Mouse (Mus musculus) stomach, embryonic 15.5 days (tissue): ENCODE measurements around the gene Pdk3. TPM values are rescaled to one million over a fixed set of nuclear protein-coding genes. Genes with fewer than 3 reads are reported as not detected.
A peak's percentile ranks its signal among the peaks of the same experiment; 100 is the strongest.

Experiments used
- ATAC-seq: fragments of 200-750 bp; cut with Nextera tagmentation; 2 replicates; pipeline ENCODE4 v1.8.0; 2017; ENCODE audit warnings: low read depth, moderate number of reproducible peaks, moderate TSS enrichment; ENCODE audit not compliant: insufficient read depth, low FRiP score
- H3K27ac ChIP-seq: fragments of 300-500 bp; sonication (generic); 2 replicates; pipeline ENCODE4 v1.5.1; 2015; ENCODE audit warnings: mild to moderate bottlenecking, inconsistent platforms
- H3K27me3 ChIP-seq: fragments of 300-500 bp; sonication (generic); replicated peaks from 2 replicates; pipeline ENCODE4 v1.6.1; 2015; ENCODE audit warnings: inconsistent platforms
- H3K36me3 ChIP-seq: fragments of 300-500 bp; sonication (generic); 2 replicates; pipeline ENCODE4 v1.6.1; 2015; ENCODE audit warnings: inconsistent platforms
- H3K4me1 ChIP-seq: fragments of 300-500 bp; sonication (generic); 2 replicates; pipeline ENCODE4 v1.6.1; 2015; ENCODE audit warnings: inconsistent platforms
- H3K4me2 ChIP-seq: fragments of 300-500 bp; sonication (generic); 2 replicates; pipeline ENCODE4 v1.6.1; 2015; ENCODE audit warnings: mild to moderate bottlenecking, inconsistent platforms
- H3K4me3 ChIP-seq: fragments of 300-500 bp; sonication (generic); replicated peaks from 2 replicates; pipeline ENCODE4 v1.5.1; 2015; ENCODE audit warnings: inconsistent platforms
- H3K9ac ChIP-seq: fragments of 300-500 bp; sonication (generic); 2 replicates; pipeline ENCODE4 v1.6.1; 2015; ENCODE audit warnings: inconsistent platforms
- H3K9me3 ChIP-seq: fragments of 300-500 bp; sonication (generic); 2 replicates; pipeline ENCODE4 v1.6.1; 2016; ENCODE audit warnings: inconsistent platforms
- WGBS: fragments of 180-500 bp; shearing (Covaris S2); methylation state at CpG from one replicate; pipeline ENCODE4 v1.1.7; 2015; 5-methylcytosine and 5-hydroxymethylcytosine counted together
- polyA plus RNA-seq: library from polyadenylated mRNA; unstranded; fragments of >200 nt; fragmentation: Nextera tagmentation; extraction: Ambion mirVana; gene quantifications from 2 replicates; pipeline ENCODE4 v1.2.1, GENCODE M21; 2015

Gene Pdk3
- polyA plus RNA-seq: 53.1 and 54.6 TPM in 2 replicates

- no peaks in the 10 kb centered on the region for H3K27me3 ChIP-seq
- peak within 1 kb of the TSS; percentile 39 for H3K9ac ChIP-seq
- 14% methylated on average over 67 of the region's 68 CpGs for WGBS
- H3K36me3 ChIP-seq: no peaks in the 10 kb centered on the region
- no peaks in the 10 kb centered on the region for H3K4me1 ChIP-seq
- peak within 1 kb of the TSS; percentile 57 for H3K4me3 ChIP-seq
- H3K9me3 ChIP-seq: no peaks in the 10 kb centered on the region
- H3K27ac ChIP-seq: peak within 1 kb of the TSS; percentile 87
- ATAC-seq: peak; percentile 94
- peak within 1 kb of the TSS; percentile 47 for H3K4me2 ChIP-seq
Measured at GRCm38 (mm10) chrX:93831561-93832336, at the start of gene Pdk3. Pdk3 (minus strand) TSS chrX:93832201.

GRCm38 (mm10) chrX:93877634-93878016, 45.6 kb upstream of the Pdk3 start:
- ATAC-seq: no peak
- Histone ChIP-seq H3K27me3 (no peaks in the 10 kb centered on the region), H3K36me3 (no peaks in the 10 kb centered on the region), H3K4me3 (no peak overlapping the region), H3K9ac (no peak overlapping the region), H3K27ac (no peak overlapping the region), H3K4me1 (no peaks in the 10 kb centered on the region), H3K4me2 (no peak overlapping the region), H3K9me3 (no peaks in the 10 kb centered on the region)
- WGBS: 73% methylated on average over 3 of the region's 3 CpGs

GRCm38 (mm10) chrX:93876981-93877633, 45.1 kb upstream of the Pdk3 start:
- H3K4me3 ChIP-seq: no peak overlapping the region
- H3K9me3 ChIP-seq: no peaks in the 10 kb centered on the region
- no peaks in the 10 kb centered on the region for H3K27me3 ChIP-seq
- 71% methylated on average over 7 of the region's 7 CpGs for WGBS
- no peaks in the 10 kb centered on the region for H3K4me1 ChIP-seq
- no peak overlapping the region for H3K4me2 ChIP-seq
- ATAC-seq: no peak
- H3K36me3 ChIP-seq: no peaks in the 10 kb centered on the region
- H3K9ac ChIP-seq: no peak overlapping the region
- no peak overlapping the region for H3K27ac ChIP-seq

GRCm38 (mm10) chrX:93863393-93863792, 31.4 kb upstream of the Pdk3 start:
- 30% methylated on average over 2 of the region's 2 CpGs for WGBS
- no peaks in the 10 kb centered on the region for H3K27me3 ChIP-seq
- no peak overlapping the region for H3K4me2 ChIP-seq
- no peaks in the 10 kb centered on the region for H3K4me1 ChIP-seq
- no peaks in the 10 kb centered on the region for H3K9me3 ChIP-seq
- H3K36me3 ChIP-seq: no peaks in the 10 kb centered on the region
- H3K4me3 ChIP-seq: no peak overlapping the region
- H3K9ac ChIP-seq: no peak overlapping the region
- no peak overlapping the region for H3K27ac ChIP-seq
- ATAC-seq: no peak

- no peak overlapping the region for H3K4me3 ChIP-seq
- H3K9ac ChIP-seq: no peak overlapping the region
- no peak overlapping the region for H3K4me2 ChIP-seq
- 0 out of 2 replicates have a peak, but pooled peaks have one; percentile 18 for ATAC-seq
- 68% methylated on average over 4 of the region's 4 CpGs for WGBS
- H3K27ac ChIP-seq: no peak overlapping the region
- H3K4me1 ChIP-seq: no peaks in the 10 kb centered on the region
- H3K36me3 ChIP-seq: no peaks in the 10 kb centered on the region
- H3K27me3 ChIP-seq: no peaks in the 10 kb centered on the region
- H3K9me3 ChIP-seq: no peaks in the 10 kb centered on the region
Measured at GRCm38 (mm10) chrX:93862525-93863086, 30.6 kb upstream of the Pdk3 start.

GRCm38 (mm10) chrX:93857756-93858155, 25.8 kb upstream of the Pdk3 start:
- no peak overlapping the region for H3K27ac ChIP-seq
- ATAC-seq: no peak
- no peaks in the 10 kb centered on the region for H3K36me3 ChIP-seq
- H3K27me3 ChIP-seq: no peaks in the 10 kb centered on the region
- no peak overlapping the region for H3K9ac ChIP-seq
- no peaks in the 10 kb centered on the region for H3K4me1 ChIP-seq
- H3K9me3 ChIP-seq: no peaks in the 10 kb centered on the region
- H3K4me3 ChIP-seq: no peak overlapping the region
- no peak overlapping the region for H3K4me2 ChIP-seq
- WGBS: 68% methylated on average over 3 of the region's 3 CpGs

- 33% methylated on average over 14 of the region's 14 CpGs for WGBS
- Histone ChIP-seq H3K27ac (peak overlapping the region; percentile 87), H3K4me2 (peak overlapping the region; percentile 47), H3K4me1 (no peaks in the 10 kb centered on the region), H3K9ac (no peak overlapping the region; the same call in 1 of the 2 replicates), H3K9me3 (no peaks in the 10 kb centered on the region), H3K27me3 (no peaks in the 10 kb centered on the region), H3K36me3 (no peaks in the 10 kb centered on the region), H3K4me3 (peak overlapping the region; percentile 57)
- no peak; the same call in 1 of the 2 replicates for ATAC-seq
Measured at GRCm38 (mm10) chrX:93832337-93832884, 410 bp upstream of the Pdk3 start.

- WGBS: 57% methylated on average over 2 of the region's 2 CpGs
- no peaks in the 10 kb centered on the region for H3K36me3 ChIP-seq
- no peak overlapping the region for H3K4me3 ChIP-seq
- H3K9me3 ChIP-seq: no peaks in the 10 kb centered on the region
- H3K4me1 ChIP-seq: no peaks in the 10 kb centered on the region
- ATAC-seq: no peak
- no peak overlapping the region for H3K27ac ChIP-seq
- H3K27me3 ChIP-seq: no peaks in the 10 kb centered on the region
- no peak overlapping the region for H3K9ac ChIP-seq
- H3K4me2 ChIP-seq: no peak overlapping the region
Measured at GRCm38 (mm10) chrX:93825787-93826186, 6.2 kb downstream of the Pdk3 start.

GRCm38 (mm10) chrX:93808040-93808439, 24.0 kb downstream of the Pdk3 start:
- Histone ChIP-seq H3K27me3 (no peaks in the 10 kb centered on the region), H3K4me3 (no peak overlapping the region), H3K9ac (no peak overlapping the region), H3K27ac (no peak overlapping the region), H3K36me3 (no peaks in the 10 kb centered on the region), H3K9me3 (no peaks in the 10 kb centered on the region), H3K4me1 (no peaks in the 10 kb centered on the region), H3K4me2 (no peak overlapping the region)
- 87% methylated on average over 1 of the region's 1 CpGs for WGBS
- no peak for ATAC-seq

- Histone ChIP-seq H3K36me3 (no peaks in the 10 kb centered on the region), H3K4me3 (no peak overlapping the region), H3K9me3 (no peaks in the 10 kb centered on the region), H3K4me2 (no peak overlapping the region), H3K27ac (no peak overlapping the region), H3K9ac (no peak overlapping the region), H3K4me1 (no peaks in the 10 kb centered on the region), H3K27me3 (no peaks in the 10 kb centered on the region)
- ATAC-seq: no peak
Measured at GRCm38 (mm10) chrX:93793168-93793567, 38.8 kb downstream of the Pdk3 start.

GRCm38 (mm10) chrX:93789562-93789961, 42.4 kb downstream of the Pdk3 start:
- Histone ChIP-seq H3K4me1 (no peaks in the 10 kb centered on the region), H3K4me3 (no peak overlapping the region), H3K27ac (no peak overlapping the region), H3K9ac (no peak overlapping the region), H3K36me3 (no peaks in the 10 kb centered on the region), H3K9me3 (no peaks in the 10 kb centered on the region), H3K27me3 (no peaks in the 10 kb centered on the region), H3K4me2 (no peak overlapping the region)
- no peak for ATAC-seq
- WGBS: 82% methylated on average over 1 of the region's 1 CpGs

GRCm38 (mm10) chrX:93760770-93761169, 71.2 kb downstream of the Pdk3 start:
- ATAC-seq: peak; percentile 77
- Histone ChIP-seq H3K4me2 (no peak overlapping the region), H3K9ac (no peak overlapping the region), H3K36me3 (no peaks in the 10 kb centered on the region), H3K4me1 (no peaks in the 10 kb centered on the region), H3K4me3 (no peak overlapping the region), H3K27me3 (no peaks in the 10 kb centered on the region), H3K9me3 (no peaks in the 10 kb centered on the region), H3K27ac (no peak overlapping the region)
- 67% methylated on average over 3 of the region's 3 CpGs for WGBS
